ENCODE assay signal across 9 mouse cellular contexts in the genomic region with DNA sequence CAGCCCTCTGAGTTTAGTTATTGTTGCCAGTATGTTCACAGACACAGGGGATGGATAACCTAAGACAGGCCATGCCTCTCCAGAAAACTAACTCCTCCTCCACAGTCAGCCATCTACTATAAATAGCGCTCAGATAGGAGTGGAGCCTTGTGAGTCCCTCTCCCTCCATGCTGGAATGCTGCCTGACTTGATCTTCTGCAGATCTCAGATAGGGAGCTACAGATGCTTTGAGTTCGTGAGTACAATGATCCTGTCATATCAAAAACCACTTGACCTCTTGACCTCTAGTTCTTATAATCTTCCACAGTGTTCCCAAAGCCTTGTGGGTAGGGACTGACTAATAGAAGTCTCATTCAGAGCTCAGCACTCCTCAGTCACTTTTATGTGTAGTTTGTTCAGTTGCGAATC. TPM values are rescaled to one million over a fixed set of nuclear protein-coding genes. Genes with fewer than 3 reads are reported as not detected.
DNase-seq lines count a peak whose midpoint lies in the region; ATAC-seq and TF ChIP-seq lines count a peak whose summit lies in the region.
"Had no signal": no experiment of that assay in that cellular context is flagged by ENCODE, and none has a peak within 500 bp of the region (broad histone marks: within the 10 kb centered on the region; RNA-seq: fewer than 3 reads in every experiment).

No protein-coding gene starts in this region.

- no peak for ATAC-seq in kidney, postnatal 0 days (replicated peaks; ENCODE audit: low FRiP score, low read depth)
- peak; percentile 60; the same call in 1 of the 2 replicates for ATAC-seq in embryonic facial prominence, embryonic 12.5 days (ENCODE audit: insufficient number of reproducible peaks, insufficient read depth, low FRiP score, low TSS enrichment)
- ATAC-seq in limb, embryonic 15.5 days (ENCODE audit: insufficient number of reproducible peaks, low FRiP score, low TSS enrichment, low read depth): no peak
- no peak for ATAC-seq in forebrain, embryonic 16.5 days
- ATAC-seq: hindbrain, postnatal 0 days had no signal

- H3K27ac ChIP-seq in kidney, postnatal 0 days: no peak overlapping the region
- no peak overlapping the region for H3K27ac ChIP-seq in embryonic facial prominence, embryonic 12.5 days
- H3K27ac ChIP-seq in limb, embryonic 15.5 days: 0 out of 2 replicates have a peak overlapping the region, but pooled peaks have one; percentile 2
- no peak overlapping the region for H3K27ac ChIP-seq in forebrain, embryonic 16.5 days (ENCODE audit: low read length)
- H3K27ac ChIP-seq: hindbrain, postnatal 0 days had no signal

- no peak overlapping the region for H3K9ac ChIP-seq in kidney, postnatal 0 days (ENCODE audit: low read depth, low read length)
- no peak overlapping the region for H3K9ac ChIP-seq in embryonic facial prominence, embryonic 12.5 days
- no peak overlapping the region for H3K9ac ChIP-seq in limb, embryonic 15.5 days
- no peak overlapping the region for H3K9ac ChIP-seq in forebrain, embryonic 16.5 days (replicated peaks; ENCODE audit: low read depth, low read length)

- H3K4me3 ChIP-seq in kidney, postnatal 0 days (replicated peaks; ENCODE audit: low read depth, low read length): no peak overlapping the region
- no peak overlapping the region for H3K4me3 ChIP-seq in embryonic facial prominence, embryonic 12.5 days
- no peak overlapping the region for H3K4me3 ChIP-seq in limb, embryonic 15.5 days
- no peak overlapping the region for H3K4me3 ChIP-seq in forebrain, embryonic 16.5 days (replicated peaks; ENCODE audit: low read length)

- H3K9me3 ChIP-seq in kidney, postnatal 0 days (replicated peaks; ENCODE audit: low read length): no peaks in the 10 kb centered on the region
- H3K9me3 ChIP-seq in embryonic facial prominence, embryonic 12.5 days: no peaks in the 10 kb centered on the region
- no peaks in the 10 kb centered on the region for H3K9me3 ChIP-seq in limb, embryonic 15.5 days
- H3K9me3 ChIP-seq in forebrain, embryonic 16.5 days (ENCODE audit: control insufficient read depth, low read length): no peaks in the 10 kb centered on the region

- peak; percentile 15 for DNase-seq in kidney, postnatal 0 days (ENCODE audit: low spot score)
- no peak for DNase-seq in kidney, postnatal 14 days
- peak; percentile 11 for DNase-seq in ES-CJ7 (ENCODE audit: low read depth, low spot score)
- no peak for DNase-seq in left cerebral cortex, adult 11 months (ENCODE audit: low spot score)
- no peak for DNase-seq in thymus, postnatal 4 days

- peaks cover 12% of the 10 kb centered on the region; the same call in 1 of the 2 replicates for H3K36me3 ChIP-seq in kidney, postnatal 0 days (ENCODE audit: insufficient read depth, low read length)
- H3K36me3 ChIP-seq in embryonic facial prominence, embryonic 12.5 days: peaks cover 5% of the 10 kb centered on the region; the same call in 1 of the 2 replicates
- H3K36me3 ChIP-seq in limb, embryonic 15.5 days: peaks cover 7% of the 10 kb centered on the region
- H3K36me3 ChIP-seq in forebrain, embryonic 16.5 days (ENCODE audit: control insufficient read depth, insufficient read depth): peaks cover 4% of the 10 kb centered on the region

- H3K27me3 ChIP-seq in kidney, postnatal 0 days (ENCODE audit: insufficient read depth, low read length): no peaks in the 10 kb centered on the region
- no peaks in the 10 kb centered on the region for H3K27me3 ChIP-seq in embryonic facial prominence, embryonic 12.5 days
- H3K27me3 ChIP-seq in limb, embryonic 15.5 days: no peaks in the 10 kb centered on the region
- no peaks in the 10 kb centered on the region for H3K27me3 ChIP-seq in forebrain, embryonic 16.5 days (replicated peaks; ENCODE audit: control insufficient read depth, insufficient read depth, low read length)

- WGBS in kidney, postnatal 0 days: 73% methylated on average over 3 of the region's 3 CpGs
- 64% methylated on average over 3 of the region's 3 CpGs for WGBS in embryonic facial prominence, embryonic 12.5 days
- 61% methylated on average over 3 of the region's 3 CpGs for WGBS in limb, embryonic 15.5 days
- 89% methylated on average over 3 of the region's 3 CpGs for WGBS in forebrain, embryonic 16.5 days

- no peaks in the 10 kb centered on the region for H3K4me1 ChIP-seq in kidney, postnatal 0 days (replicated peaks; ENCODE audit: insufficient read depth, low read length)
- H3K4me1 ChIP-seq in embryonic facial prominence, embryonic 12.5 days: peaks cover 3% of the 10 kb centered on the region; the same call in 1 of the 2 replicates
- H3K4me1 ChIP-seq in limb, embryonic 15.5 days: 0 out of 2 replicates have a peak, but pooled peaks cover 4% of the 10 kb centered on the region
- H3K4me1 ChIP-seq in forebrain, embryonic 16.5 days (replicated peaks; ENCODE audit: control insufficient read depth, insufficient read depth, low read length): no peaks in the 10 kb centered on the region

- TF ChIP-seq CTCF in kidney, postnatal 0 days (IDR thresholded peaks at IDR 0.05; ENCODE audit: low read depth): no peak

- H3K4me2 ChIP-seq in kidney, postnatal 0 days (ENCODE audit: low read length): no peak overlapping the region
- H3K4me2 ChIP-seq in embryonic facial prominence, embryonic 12.5 days (replicated peaks): no peak overlapping the region
- H3K4me2 ChIP-seq in limb, embryonic 15.5 days: no peak overlapping the region
- no peak overlapping the region for H3K4me2 ChIP-seq in forebrain, embryonic 16.5 days (ENCODE audit: low read length)

RNA-seq across cellular contexts. Expression of gene Tmem168, which starts 28.7 kb away (rescaled TPM):
- 33.1 and 36.5 TPM in 2 replicates for polyA plus RNA-seq in kidney, postnatal 0 days (2015; fragmentation: Nextera tagmentation; extraction: Ambion mirVana)
- polyA plus RNA-seq in embryonic facial prominence, embryonic 12.5 days (2016; fragmentation: Nextera tagmentation; extraction: Ambion mirVana): 42.3 and 45.4 TPM in 2 replicates
- 37.2 and 42.6 TPM in 2 replicates for polyA plus RNA-seq in limb, embryonic 15.5 days (2015; fragmentation: Nextera tagmentation; extraction: Ambion mirVana)
- 26.2 and 34.5 TPM in 2 replicates for polyA plus RNA-seq in forebrain, embryonic 16.5 days (2015; fragmentation: Nextera tagmentation; extraction: Ambion mirVana)

RNA-seq across cellular contexts. Expression of gene Bmt2, which starts 41.2 kb away (rescaled TPM):
- polyA plus RNA-seq in kidney, postnatal 0 days (2015; fragmentation: Nextera tagmentation; extraction: Ambion mirVana): 9.6 and 11.1 TPM in 2 replicates
- 20.1 and 23.6 TPM in 2 replicates for polyA plus RNA-seq in embryonic facial prominence, embryonic 12.5 days (2016; fragmentation: Nextera tagmentation; extraction: Ambion mirVana)
- 14.5 and 17.1 TPM in 2 replicates for polyA plus RNA-seq in limb, embryonic 15.5 days (2015; fragmentation: Nextera tagmentation; extraction: Ambion mirVana)
- polyA plus RNA-seq in forebrain, embryonic 16.5 days (2015; fragmentation: Nextera tagmentation; extraction: Ambion mirVana): 30.8 and 33.0 TPM in 2 replicates

Comparison
In these comparisons a context has a peak if more than half of its experiments do, and no peak if none do; other contexts are left out.
1. DNase-seq: peak in kidney, postnatal 0 days (single experiment) and ES-CJ7 (single experiment); none in kidney, postnatal 14 days (single experiment), left cerebral cortex, adult 11 months (single experiment) and thymus, postnatal 4 days (single experiment).